Mouse (Mus musculus) MEL-GATA-1-ER (cell line): Measurements from ENCODE around the gene Ulk4.

Experiments used
- DNase-seq: peaks from one replicate; pipeline ENCODE4 v3.0.0-alpha.2; 2012; ENCODE audit warnings: low read depth; ENCODE audit errors: extremely low read depth

The Ulk4 gene

GRCm38 (mm10) chr9:121299976-121300570 is 23.1 kb upstream of the Ulk4 start:
- no peak for DNase-seq

DNA sequence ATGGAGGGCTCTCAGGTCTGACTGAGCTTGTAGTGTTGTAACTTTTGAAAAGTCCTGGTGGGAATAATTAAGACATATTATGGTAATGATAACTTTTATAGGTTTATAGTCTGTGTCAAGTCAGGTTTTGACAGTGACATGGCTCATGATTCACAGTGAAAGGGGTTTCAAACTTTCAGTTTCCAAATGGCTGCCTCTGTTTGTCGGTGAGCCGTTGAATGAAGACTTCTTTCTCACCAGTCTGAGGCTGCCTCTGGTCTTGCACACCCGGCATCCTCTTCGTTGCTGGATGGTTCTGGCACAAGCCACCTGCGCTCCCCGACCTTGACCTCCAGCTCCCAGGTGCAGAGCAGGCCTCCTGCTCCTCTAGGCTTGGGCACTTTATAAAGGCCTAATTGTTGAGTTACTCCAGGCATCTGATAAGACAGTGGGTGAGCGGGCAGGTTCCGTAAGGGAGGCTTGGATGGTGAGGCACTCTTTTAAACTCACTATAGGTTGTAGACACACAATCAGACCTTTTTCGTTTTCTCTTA is 22.3 kb upstream of the Ulk4 start:
- DNase-seq = no peak

DNA sequence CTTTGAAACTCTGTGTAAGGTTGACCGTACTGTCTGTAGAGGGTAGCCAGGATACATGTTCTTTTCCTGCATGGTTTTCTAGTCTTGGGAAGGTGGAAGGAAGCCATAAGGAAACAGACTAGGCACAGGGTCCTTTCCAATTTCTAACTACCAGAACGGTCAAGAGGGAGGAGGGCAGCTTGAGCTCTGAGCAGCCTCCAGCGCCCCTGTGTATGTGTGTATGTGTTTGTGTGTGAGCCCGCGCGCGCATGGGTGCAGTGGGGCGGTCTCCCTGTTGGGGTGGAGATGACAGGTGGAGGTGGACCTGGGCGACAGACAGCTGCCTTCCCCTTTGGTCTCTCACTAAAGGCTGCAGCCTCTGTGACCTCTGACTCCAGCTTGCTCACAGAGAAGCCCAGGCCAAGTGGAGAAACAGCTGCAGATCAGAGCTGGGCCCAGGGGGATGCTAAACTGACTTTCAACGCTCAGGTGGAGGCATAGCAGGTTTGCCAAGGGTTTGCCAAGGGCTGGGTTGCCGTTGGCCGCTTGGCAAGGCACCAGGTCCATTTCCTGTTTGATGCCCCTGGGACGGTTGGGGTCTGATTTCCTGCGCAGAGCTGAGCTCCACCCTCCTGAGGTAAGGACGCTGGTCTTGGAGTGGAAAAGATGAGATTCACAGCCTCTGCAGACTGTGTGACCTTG is 21.6 kb upstream of the Ulk4 start:
- DNase-seq = no peak

DNA sequence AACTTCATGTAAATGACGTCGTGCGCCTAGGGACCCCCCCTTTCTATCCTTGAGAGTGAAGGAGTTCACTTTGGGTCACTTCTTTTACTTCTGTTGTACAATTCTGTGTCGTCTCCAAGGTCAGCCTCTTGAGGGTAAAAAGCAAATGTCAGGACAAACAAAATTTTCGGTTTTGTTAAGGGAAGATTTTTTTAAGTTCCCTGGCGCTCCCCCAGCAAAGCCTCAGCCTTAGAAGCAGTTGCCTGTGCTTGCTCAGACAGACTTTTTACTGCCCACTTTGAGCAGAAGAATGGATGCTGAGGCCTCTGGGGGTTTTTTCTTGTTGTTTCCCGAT is 21.0 kb upstream of the Ulk4 start:
- DNase-seq = no peak

DNA sequence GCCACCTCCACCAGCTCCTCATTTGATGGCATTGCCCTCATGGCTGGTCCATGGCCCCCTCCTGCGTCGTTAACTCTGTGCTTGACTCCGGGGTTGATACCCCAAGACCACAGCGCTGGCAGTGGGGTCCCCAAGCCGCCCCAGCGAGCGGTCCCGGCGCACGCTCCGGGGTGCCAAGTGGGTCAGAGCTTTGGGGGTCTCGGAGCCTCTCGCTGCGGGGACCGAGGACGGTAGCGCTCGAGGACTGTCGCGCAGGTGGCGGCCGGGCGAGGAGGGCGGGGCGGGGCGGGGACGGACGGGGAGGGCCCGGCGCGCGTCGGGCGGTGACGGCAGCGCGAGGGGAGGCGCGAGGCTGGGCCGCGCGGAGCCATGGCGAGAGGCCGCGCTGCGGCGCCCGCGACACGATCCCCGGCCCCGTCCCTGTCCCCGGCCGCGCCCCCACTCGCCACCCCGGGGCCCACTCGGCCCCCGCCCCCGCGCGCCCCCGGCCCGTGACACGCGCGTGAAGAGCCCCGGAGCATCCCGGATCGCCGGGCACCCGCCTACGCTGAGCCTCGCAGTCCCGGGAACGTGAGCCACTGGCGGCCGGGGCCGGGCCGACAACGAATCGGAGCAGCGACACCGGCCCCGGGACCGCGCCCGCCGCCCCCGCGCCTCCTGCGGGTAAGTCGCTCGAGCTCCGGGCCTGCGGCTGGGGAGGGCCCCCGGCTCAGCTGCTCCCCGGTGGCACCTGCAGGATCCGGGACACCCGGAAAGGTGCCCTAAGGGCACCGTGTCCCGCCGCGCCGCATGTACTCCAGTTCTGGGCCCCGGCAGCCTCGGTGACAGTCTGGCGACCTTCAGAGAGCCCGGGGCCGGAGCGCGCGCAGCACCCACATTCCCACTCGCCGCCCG is 20.4 kb upstream of the Ulk4 start, which contains the start of gene Trak1:
Trak1 (plus strand) TSS at position 332 of the 894 bp plus-strand sequence.
- DNase-seq = no peak

DNA sequence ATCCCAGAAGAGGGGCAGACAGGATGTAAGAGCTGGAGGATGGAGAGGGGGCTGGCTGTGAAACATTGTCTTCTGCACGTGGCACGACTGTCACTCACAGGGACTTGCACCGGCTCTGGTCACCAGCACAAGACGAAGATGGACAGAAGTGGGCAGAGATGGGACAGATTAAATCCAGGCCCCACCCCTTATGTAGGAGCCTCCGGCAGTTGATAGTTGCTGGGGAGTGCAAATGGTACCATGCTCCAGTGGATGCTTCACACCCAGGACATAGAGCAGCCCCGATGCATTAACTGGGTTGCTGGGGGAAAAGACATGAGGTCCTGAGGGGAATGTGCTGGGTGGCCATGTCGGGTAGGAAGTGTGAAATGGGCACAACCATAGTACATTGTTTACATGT is 18.2 kb upstream of the Ulk4 start:
- no peak for DNase-seq

- DNase-seq = no peak
Measured at GRCm38 (mm10) chr9:121293187-121293586, 16.2 kb upstream of the Ulk4 start.

DNA sequence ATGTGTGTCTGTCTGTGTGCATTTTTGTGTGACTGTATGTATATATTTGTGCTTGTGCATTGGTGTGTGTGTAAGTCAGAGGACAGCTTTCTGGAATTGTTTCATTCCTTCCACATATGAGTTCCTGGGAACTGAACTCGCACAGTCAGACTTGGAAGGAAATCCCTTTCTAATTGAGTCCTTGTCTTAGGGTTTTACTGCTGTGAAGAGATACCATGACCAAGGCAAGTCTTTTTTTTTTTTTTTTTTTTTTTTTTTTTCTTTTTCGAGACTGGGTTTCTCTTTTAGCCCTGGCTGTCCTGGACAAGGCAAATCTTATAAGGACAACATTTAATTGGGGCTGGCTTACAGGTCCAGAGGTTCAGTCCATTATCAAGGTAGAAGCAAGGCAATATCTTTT is 14.3 kb upstream of the Ulk4 start:
- DNase-seq = no peak

- DNase-seq = no peak
Measured at GRCm38 (mm10) chr9:121286325-121286901, 9.4 kb upstream of the Ulk4 start.

DNA sequence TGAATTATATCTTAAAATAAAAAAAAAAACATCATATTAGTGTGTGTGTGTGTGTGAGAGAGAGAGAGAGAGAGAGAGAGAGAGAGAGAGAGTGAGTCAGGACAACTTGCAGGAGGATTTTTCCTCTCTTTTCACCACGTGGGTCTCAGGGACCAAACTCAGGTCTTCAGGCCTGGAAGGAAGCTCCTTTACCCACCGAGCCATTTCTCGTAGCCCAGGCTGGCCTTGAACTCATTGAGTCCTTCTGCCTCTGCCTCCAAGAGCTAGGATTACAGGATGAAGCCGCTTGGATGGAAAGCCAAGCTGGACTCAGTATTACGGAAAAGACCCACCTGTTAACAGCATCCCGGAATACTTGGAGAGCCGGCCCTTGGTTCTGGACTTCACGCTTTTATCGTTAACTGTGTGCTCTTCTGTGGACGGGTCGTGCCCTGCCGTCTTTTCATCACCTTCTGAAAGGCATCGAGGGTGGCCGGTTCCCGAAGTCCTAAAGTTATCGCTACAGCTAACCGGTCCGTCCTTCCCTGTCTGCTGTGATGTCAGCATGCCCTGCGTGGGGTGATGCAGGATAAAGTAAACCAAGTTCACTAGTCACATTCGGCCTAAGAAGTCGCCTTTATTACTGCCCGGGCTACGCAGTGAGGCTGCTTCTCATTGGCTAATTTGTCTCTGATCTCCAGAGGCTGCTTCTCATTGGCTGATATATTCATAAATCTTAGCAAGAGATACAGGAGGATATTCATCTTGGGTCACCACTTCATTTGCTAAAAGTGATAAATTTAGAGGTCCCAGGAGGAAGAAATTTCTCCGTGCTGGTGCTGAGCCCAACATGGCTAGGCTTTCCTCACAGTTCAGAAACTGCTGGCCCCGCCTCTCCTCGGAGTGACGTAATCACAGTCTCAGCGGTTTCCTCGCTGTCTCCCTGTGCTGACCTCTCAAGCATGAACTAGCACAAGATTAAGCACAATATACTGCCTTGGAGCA is 8.6 kb upstream of the Ulk4 start:
- peak; percentile 86 for DNase-seq

DNA sequence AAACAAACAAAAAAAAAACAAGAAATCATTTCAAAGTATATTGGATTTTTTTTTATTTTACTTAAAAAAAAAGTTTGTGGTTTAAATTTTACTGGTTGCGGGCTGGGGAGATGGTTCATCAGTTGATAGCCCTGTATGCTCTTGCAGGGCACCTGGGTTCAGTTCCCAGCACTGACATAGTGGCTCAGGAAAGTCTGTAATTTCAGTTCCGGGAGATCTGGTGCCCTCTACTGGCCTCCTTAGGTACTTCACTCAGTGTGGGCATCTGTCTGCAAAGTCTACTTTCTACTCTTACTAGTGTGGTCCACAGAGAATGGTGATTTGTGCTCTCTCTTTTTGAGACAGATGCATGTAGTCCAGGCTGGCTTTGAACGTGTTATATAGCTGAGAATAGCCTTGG is 7.4 kb upstream of the Ulk4 start:
- DNase-seq = peak; percentile 67

GRCm38 (mm10) chr9:121283620-121284185 is 6.7 kb upstream of the Ulk4 start:
- DNase-seq = no peak

DNA sequence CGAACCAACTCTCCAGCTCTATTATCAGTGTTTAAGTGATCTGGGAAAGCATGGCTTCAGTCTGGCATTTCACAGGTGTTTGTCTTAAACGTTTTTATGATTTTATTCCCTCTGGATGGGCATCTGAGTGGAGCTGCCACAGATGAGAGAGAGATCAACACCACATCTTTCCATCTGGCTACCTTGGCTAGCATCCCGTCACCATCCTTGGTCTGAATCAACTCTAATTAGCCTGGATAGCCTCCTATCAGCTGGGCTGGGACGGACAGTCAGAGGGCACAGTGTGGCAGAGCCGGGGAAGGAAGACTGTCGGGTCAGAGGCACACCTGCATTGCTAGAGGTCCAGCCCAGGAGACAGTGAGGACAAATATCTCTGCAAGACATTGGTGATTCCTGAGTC is 4.9 kb upstream of the Ulk4 start:
- DNase-seq = no peak

GRCm38 (mm10) chr9:121279216-121279615 is 2.2 kb upstream of the Ulk4 start:
- DNase-seq = no peak

GRCm38 (mm10) chr9:121276745-121277117 is 266 bp downstream of the Ulk4 start:
- DNase-seq = no peak

GRCm38 (mm10) chr9:121271561-121271960 is 5.4 kb downstream of the Ulk4 start:
- no peak for DNase-seq

DNA sequence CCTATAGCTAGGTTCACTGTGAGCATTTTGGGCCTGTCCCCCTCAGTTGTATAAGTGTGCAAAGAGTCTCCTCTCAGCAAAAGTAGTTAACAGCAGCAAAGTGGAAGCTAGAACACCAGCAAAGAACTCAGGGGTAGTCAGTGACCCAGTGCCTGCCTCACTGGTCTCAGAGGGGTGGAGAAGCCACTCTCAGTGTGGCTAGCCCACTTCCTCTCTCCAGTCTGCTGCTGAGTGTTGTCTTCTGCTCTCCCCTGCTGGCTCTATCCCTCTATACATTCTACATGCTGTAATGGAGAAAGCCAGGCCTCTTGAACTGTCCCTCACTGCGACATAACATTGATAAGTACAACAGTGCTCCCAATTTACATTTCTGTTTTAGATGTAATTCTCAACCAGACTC is 5.8 kb downstream of the Ulk4 start:
- no peak for DNase-seq

- DNase-seq = no peak
Measured at GRCm38 (mm10) chr9:121265307-121265706, 11.7 kb downstream of the Ulk4 start.

DNA sequence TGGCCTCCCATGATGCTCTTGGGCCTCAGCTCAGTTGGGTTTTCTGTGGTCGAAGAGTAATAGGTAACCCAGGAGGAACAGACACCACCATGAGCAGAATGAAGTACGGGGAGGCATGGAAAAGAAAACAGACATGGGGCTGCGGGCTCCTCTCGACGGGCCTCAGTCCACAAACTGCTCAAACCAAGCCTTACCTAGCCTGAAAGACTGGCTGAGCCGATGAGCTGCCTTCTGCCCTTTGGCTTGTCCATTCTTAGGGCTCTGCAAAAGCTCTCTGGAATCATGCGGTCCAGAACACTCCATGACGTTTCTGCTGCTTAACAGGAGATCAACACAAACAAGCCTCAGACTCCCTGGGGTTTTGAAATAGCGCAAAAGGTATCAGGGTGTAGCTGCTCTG is 19.9 kb downstream of the Ulk4 start:
- no peak for DNase-seq

GRCm38 (mm10) chr9:121254761-121255160 is 22.2 kb downstream of the Ulk4 start:
- DNase-seq = no peak
